Mouse (Mus musculus) testis, adult 2 months (tissue): ENCODE results near the gene Dennd2d.

Experiments
- CTCF ChIP-seq: fragments of 200-500 bp; IDR thresholded peaks from 2 replicates; pipeline ENCODE4 v1.5.1; 2012; ENCODE audit warnings: low read depth, mild to moderate bottlenecking, inconsistent platforms, low read length, moderate library complexity; ENCODE audit not compliant: control insufficient read depth, insufficient read depth, insufficient replicate concordance
- POLR2A ChIP-seq: fragments of 200-500 bp; IDR thresholded peaks from 2 replicates; pipeline ENCODE4 v1.6.1; 2012; ENCODE audit warnings: low read depth, mild to moderate bottlenecking, inconsistent platforms, low read length, moderate library complexity; ENCODE audit not compliant: control insufficient read depth

DNA sequence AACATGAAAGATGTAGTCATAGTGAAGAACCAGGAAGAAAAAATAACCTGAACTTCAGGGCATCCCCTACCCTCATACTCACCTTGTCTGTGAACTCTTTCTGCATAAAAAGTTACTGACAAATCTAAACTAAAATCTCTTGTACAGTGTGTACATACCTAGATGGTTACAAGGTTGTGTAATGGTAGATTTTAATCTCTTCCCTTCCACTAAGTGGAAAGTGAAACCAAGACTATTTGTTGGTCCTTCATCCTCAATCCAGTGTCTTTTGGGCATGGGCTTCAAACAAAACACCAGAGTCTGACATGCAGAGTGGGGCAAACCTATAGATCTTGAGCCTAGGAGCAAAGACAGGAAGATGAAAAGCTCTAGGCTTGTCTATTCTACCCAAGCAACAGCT, 33.2 kb upstream of the Dennd2d start:
- no peak for TF ChIP-seq POLR2A
- TF ChIP-seq CTCF = no peak
